Mouse (Mus musculus): ENCODE data around the gene Frrs1. TPM values are rescaled to one million over a fixed set of nuclear protein-coding genes. Genes with fewer than 3 reads are reported as not detected.

The Frrs1 gene
- polyA plus RNA-seq, 1 experiment: 0.92 TPM

- no peak for DNase-seq
- Histone ChIP-seq H3K4me3 (replicated peaks; ENCODE audit: insufficient read depth, low read depth, low read length) (no peak overlapping the region), H3K27ac (ENCODE audit: insufficient read depth, low read length) (no peak overlapping the region), H3K27me3 (ENCODE audit: control insufficient read depth, insufficient read depth, low read length) (no peaks in the 10 kb centered on the region), H3K4me1 (ENCODE audit: control insufficient read depth, insufficient read depth, low read length) (no peaks in the 10 kb centered on the region)
- TF ChIP-seq POLR2A (IDR thresholded peaks at IDR 0.05; ENCODE audit: borderline replicate concordance, insufficient read depth, low read length) (no peak), CTCF (IDR thresholded peaks at IDR 0.05; ENCODE audit: borderline replicate concordance, insufficient read depth, low read depth, low read length) (no peak)
- WGBS: 93% methylated on average over 6 of the region's 6 CpGs
Observed at GRCm38 (mm10) chr3:116892206-116892563, 32.9 kb downstream of the Frrs1 start.

- no peak overlapping the region for H3K4me3 ChIP-seq (replicated peaks; ENCODE audit: insufficient read depth, low read depth, low read length)
- no peak for DNase-seq
- no peak overlapping the region for H3K27ac ChIP-seq (ENCODE audit: insufficient read depth, low read length)
- no peaks in the 10 kb centered on the region for H3K27me3 ChIP-seq (ENCODE audit: control insufficient read depth, insufficient read depth, low read length)
- no peak for TF ChIP-seq POLR2A (IDR thresholded peaks at IDR 0.05; ENCODE audit: borderline replicate concordance, insufficient read depth, low read length)
- no peak for TF ChIP-seq CTCF (IDR thresholded peaks at IDR 0.05; ENCODE audit: borderline replicate concordance, insufficient read depth, low read depth, low read length)
- 88% methylated on average over 9 of the region's 9 CpGs for WGBS
- no peaks in the 10 kb centered on the region for H3K4me1 ChIP-seq (ENCODE audit: control insufficient read depth, insufficient read depth, low read length)
Observed at GRCm38 (mm10) chr3:116892872-116893271, 33.6 kb downstream of the Frrs1 start.

GRCm38 (mm10) chr3:116904158-116904557 is 44.9 kb downstream of the Frrs1 start:
- WGBS: 28% methylated on average over 6 of the region's 6 CpGs
- H3K27me3 ChIP-seq (ENCODE audit: control insufficient read depth, insufficient read depth, low read length): no peaks in the 10 kb centered on the region
- TF ChIP-seq POLR2A (IDR thresholded peaks at IDR 0.05; ENCODE audit: borderline replicate concordance, insufficient read depth, low read length) (no peak), CTCF (IDR thresholded peaks at IDR 0.05; ENCODE audit: borderline replicate concordance, insufficient read depth, low read depth, low read length) (peak; percentile 47; the same call in 1 of the 2 replicates)

GRCm38 (mm10) chr3:116905898-116906297 is 46.6 kb downstream of the Frrs1 start:
- no peaks in the 10 kb centered on the region for H3K27me3 ChIP-seq (ENCODE audit: control insufficient read depth, insufficient read depth, low read length)
- no peaks in the 10 kb centered on the region for H3K4me1 ChIP-seq (ENCODE audit: control insufficient read depth, insufficient read depth, low read length)
- WGBS: 22% methylated on average over 16 of the region's 16 CpGs
- H3K4me3 ChIP-seq (replicated peaks; ENCODE audit: insufficient read depth, low read depth, low read length): peak overlapping the region; percentile 43
- DNase-seq: peak in 1 of 2 experiments; percentile 9
- TF ChIP-seq CTCF (IDR thresholded peaks at IDR 0.05; ENCODE audit: borderline replicate concordance, insufficient read depth, low read depth, low read length) (no peak), POLR2A (IDR thresholded peaks at IDR 0.05; ENCODE audit: borderline replicate concordance, insufficient read depth, low read length) (no peak)
- H3K27ac ChIP-seq (ENCODE audit: insufficient read depth, low read length): no peak overlapping the region

More at GRCm38 (mm10) chr3:116904158-116904557, 44.9 kb downstream of the Frrs1 start:
- peak; percentile 27 to 46 for DNase-seq
- H3K27ac ChIP-seq (ENCODE audit: insufficient read depth, low read length): no peak overlapping the region
- no peaks in the 10 kb centered on the region for H3K4me1 ChIP-seq (ENCODE audit: control insufficient read depth, insufficient read depth, low read length)
- H3K4me3 ChIP-seq (replicated peaks; ENCODE audit: insufficient read depth, low read depth, low read length): no peak overlapping the region

GRCm38 (mm10) chr3:116906596-116906995 is 47.3 kb downstream of the Frrs1 start:
- 36% methylated on average over 9 of the region's 9 CpGs for WGBS
- no peak for DNase-seq

GRCm38 (mm10) chr3:116914374-116914773 is 55.1 kb downstream of the Frrs1 start:
- Histone ChIP-seq H3K4me3 (replicated peaks; ENCODE audit: insufficient read depth, low read depth, low read length) (no peak overlapping the region), H3K27me3 (ENCODE audit: control insufficient read depth, insufficient read depth, low read length) (no peaks in the 10 kb centered on the region), H3K27ac (ENCODE audit: insufficient read depth, low read length) (no peak overlapping the region), H3K4me1 (ENCODE audit: control insufficient read depth, insufficient read depth, low read length) (no peaks in the 10 kb centered on the region)
- no peak for TF ChIP-seq POLR2A (IDR thresholded peaks at IDR 0.05; ENCODE audit: borderline replicate concordance, insufficient read depth, low read length)
- no peak for TF ChIP-seq CTCF (IDR thresholded peaks at IDR 0.05; ENCODE audit: borderline replicate concordance, insufficient read depth, low read depth, low read length)
- DNase-seq: no peak
- 61% methylated on average over 6 of the region's 6 CpGs for WGBS

More at GRCm38 (mm10) chr3:116906596-116906995, 47.3 kb downstream of the Frrs1 start:
- no peaks in the 10 kb centered on the region for H3K4me1 ChIP-seq (ENCODE audit: control insufficient read depth, insufficient read depth, low read length)
- no peak overlapping the region for H3K4me3 ChIP-seq (replicated peaks; ENCODE audit: insufficient read depth, low read depth, low read length)
- H3K27me3 ChIP-seq (ENCODE audit: control insufficient read depth, insufficient read depth, low read length): no peaks in the 10 kb centered on the region
- no peak overlapping the region for H3K27ac ChIP-seq (ENCODE audit: insufficient read depth, low read length)
- TF ChIP-seq CTCF (IDR thresholded peaks at IDR 0.05; ENCODE audit: borderline replicate concordance, insufficient read depth, low read depth, low read length) (no peak), POLR2A (IDR thresholded peaks at IDR 0.05; ENCODE audit: borderline replicate concordance, insufficient read depth, low read length) (no peak)

- Histone ChIP-seq H3K4me1 (ENCODE audit: control insufficient read depth, insufficient read depth, low read length) (no peaks in the 10 kb centered on the region), H3K4me3 (replicated peaks; ENCODE audit: insufficient read depth, low read depth, low read length) (no peak overlapping the region), H3K27ac (ENCODE audit: insufficient read depth, low read length) (no peak overlapping the region), H3K27me3 (ENCODE audit: control insufficient read depth, insufficient read depth, low read length) (no peaks in the 10 kb centered on the region)
- DNase-seq: no peak
- 33% methylated on average over 3 of the region's 3 CpGs for WGBS
- TF ChIP-seq CTCF (IDR thresholded peaks at IDR 0.05; ENCODE audit: borderline replicate concordance, insufficient read depth, low read depth, low read length): no peak
- TF ChIP-seq POLR2A (IDR thresholded peaks at IDR 0.05; ENCODE audit: borderline replicate concordance, insufficient read depth, low read length): no peak
Observed at GRCm38 (mm10) chr3:116914931-116915330, 55.7 kb downstream of the Frrs1 start.

GRCm38 (mm10) chr3:116917016-116917415 is 57.8 kb downstream of the Frrs1 start:
- Histone ChIP-seq H3K4me1 (ENCODE audit: control insufficient read depth, insufficient read depth, low read length) (no peaks in the 10 kb centered on the region), H3K4me3 (replicated peaks; ENCODE audit: insufficient read depth, low read depth, low read length) (no peak overlapping the region), H3K27ac (ENCODE audit: insufficient read depth, low read length) (no peak overlapping the region), H3K27me3 (ENCODE audit: control insufficient read depth, insufficient read depth, low read length) (no peaks in the 10 kb centered on the region)
- DNase-seq: no peak
- WGBS: 91% methylated on average over 4 of the region's 4 CpGs
- TF ChIP-seq POLR2A (IDR thresholded peaks at IDR 0.05; ENCODE audit: borderline replicate concordance, insufficient read depth, low read length) (no peak), CTCF (IDR thresholded peaks at IDR 0.05; ENCODE audit: borderline replicate concordance, insufficient read depth, low read depth, low read length) (no peak)

Data from cerebellum, adult 2 months (tissue).